Mouse (Mus musculus) spleen, adult 2 months (tissue): ENCODE data around the gene Tuba3a. TPM values are rescaled to one million over a fixed set of nuclear protein-coding genes. Genes with fewer than 3 reads are reported as not detected.

ENCODE experiments used
- DNase-seq, 2 experiments: peaks; one replicate each; pipeline versions ENCODE4 v3.0.0 to v3.0.0-alpha.2; 2012 to 2021; ENCODE audit warnings: low spot score in 2 of 2, low read depth in 1 of 2
- H3K27ac ChIP-seq: fragments of 200-500 bp; 2 replicates; pipeline ENCODE4 v1.5.1; 2012; ENCODE audit warnings: low read length, inconsistent platforms; ENCODE audit not compliant: insufficient read depth
- H3K27me3 ChIP-seq: fragments of 200-500 bp; 2 replicates; pipeline ENCODE4 v1.6.1; 2012; ENCODE audit warnings: mild to moderate bottlenecking, moderate library complexity, low read length, inconsistent platforms; ENCODE audit not compliant: control insufficient read depth, insufficient read depth
- H3K36me3 ChIP-seq: fragments of 200-500 bp; 2 replicates; pipeline ENCODE4 v1.6.1; 2012; ENCODE audit warnings: mild to moderate bottlenecking, low read length, inconsistent platforms; ENCODE audit not compliant: control insufficient read depth, insufficient read depth
- H3K4me1 ChIP-seq: fragments of 200-500 bp; 2 replicates; pipeline ENCODE4 v1.6.1; 2011; ENCODE audit warnings: inconsistent platforms; ENCODE audit not compliant: control insufficient read depth, insufficient read depth, insufficient read length
- H3K4me3 ChIP-seq: fragments of 200-500 bp; 2 replicates; pipeline ENCODE4 v1.5.1; 2011; ENCODE audit warnings: mild to moderate bottlenecking, inconsistent platforms; ENCODE audit not compliant: insufficient read depth, insufficient read length; ENCODE audit errors: extremely low read depth
- CTCF ChIP-seq: fragments of 200-500 bp; IDR thresholded peaks from 2 replicates; pipeline ENCODE4 v1.5.1; 2011; ENCODE audit warnings: mild to moderate bottlenecking, inconsistent platforms; ENCODE audit not compliant: insufficient read depth, insufficient read length, insufficient replicate concordance; ENCODE audit errors: extremely low read depth
- POLR2A ChIP-seq: fragments of 200-500 bp; IDR thresholded peaks from 2 replicates; pipeline ENCODE4 v1.6.1; 2011; ENCODE audit warnings: low read depth, low read length, inconsistent platforms
- WGBS: fragments of 180-500 bp; shearing (Covaris S2); methylation state at CpG from one replicate; pipeline ENCODE4 v1.1.7; 2018; 5-methylcytosine and 5-hydroxymethylcytosine counted together
- polyA plus RNA-seq: library from polyadenylated mRNA; depleted of rRNA; stranded (reverse); fragments of >200 nt; gene quantifications from 2 replicates; pipeline ENCODE4 v1.2.3, GENCODE M21; 2012; rRNA removed

The Tuba3a gene
- polyA plus RNA-seq, 1 experiment, result not detected

- TF ChIP-seq CTCF, result no peak
- no peak for TF ChIP-seq POLR2A
- no peaks in the 10 kb centered on the region for H3K27me3 ChIP-seq
- no peak for DNase-seq
- peak overlapping the region; percentile 98 for H3K27ac ChIP-seq
- peaks cover 9% of the 10 kb centered on the region; the same call in 1 of the 2 replicates for H3K4me1 ChIP-seq
- WGBS, result 22% methylated on average over 4 of the region's 4 CpGs
- peak overlapping the region; percentile 88 for H3K4me3 ChIP-seq
- H3K36me3 ChIP-seq, result peaks cover 16% of the 10 kb centered on the region
Observed at GRCm38 (mm10) chr6:125232045-125232437, 53.8 kb downstream of the Tuba3a start.

DNA sequence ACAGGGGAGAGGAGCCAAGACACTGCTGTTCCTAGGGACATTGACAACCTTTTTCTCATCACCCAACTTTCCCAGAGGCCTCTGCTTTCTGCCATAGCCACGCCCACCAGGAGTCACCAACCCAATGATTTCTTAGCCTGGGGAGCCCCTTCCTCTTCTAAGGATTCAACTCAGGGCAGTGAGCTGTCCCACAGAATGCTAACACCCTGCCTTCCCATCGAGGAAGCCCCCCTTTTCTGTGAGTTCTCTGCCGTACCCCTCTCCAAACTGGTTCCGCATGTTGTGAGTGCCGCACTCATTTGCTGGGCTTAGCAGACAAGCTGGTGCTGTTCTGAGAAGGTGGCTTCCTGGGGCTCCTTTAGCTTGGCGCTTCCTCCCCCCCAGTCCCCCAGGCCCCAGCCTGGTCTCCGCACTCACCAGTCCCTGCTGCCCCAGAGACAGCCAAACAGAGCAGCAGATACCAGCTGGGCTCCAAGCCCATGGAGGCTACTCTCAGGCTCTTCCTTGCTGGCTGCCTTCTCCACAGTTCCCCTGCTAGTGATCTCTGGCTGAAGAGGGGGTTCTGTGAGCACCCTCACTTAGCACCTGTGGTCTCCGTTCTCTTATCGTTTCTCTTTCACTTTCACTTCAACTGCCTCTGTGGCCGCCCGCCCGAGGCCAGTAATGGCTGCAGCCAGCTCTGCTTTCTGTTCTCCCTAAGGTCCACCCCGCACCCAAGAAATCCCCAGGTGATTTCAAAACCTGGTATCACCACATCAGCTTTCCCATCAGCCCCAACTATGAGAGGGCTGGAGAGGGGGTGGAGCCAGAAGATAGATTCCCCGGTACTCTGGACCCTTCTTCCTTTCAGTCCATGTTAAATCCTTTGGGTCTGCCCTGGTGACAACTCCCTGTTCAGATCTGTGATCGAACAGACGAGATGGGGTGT is 54.5 kb downstream of the Tuba3a start, which contains the start of gene Tapbpl:
Gene Tapbpl (minus strand): TSS at position 744 of the 928 bp plus-strand sequence.
- H3K4me3 ChIP-seq, result peak within 1 kb of the TSS; percentile 88
- H3K4me1 ChIP-seq, result peaks cover 9% of the 10 kb centered on the region; the same call in 1 of the 2 replicates
- peaks cover 22% of the 10 kb centered on the region for H3K36me3 ChIP-seq
- peak within 1 kb of the TSS; percentile 98 for H3K27ac ChIP-seq
- TF ChIP-seq POLR2A (no peak; the same call in none of the 2 replicates), CTCF (no peak)
- peak; percentile 51 to 66 for DNase-seq
- H3K27me3 ChIP-seq, result no peaks in the 10 kb centered on the region
- under 1% methylated on average over 16 of the region's 16 CpGs for WGBS

GRCm38 (mm10) chr6:125230571-125230970 is 55.3 kb downstream of the Tuba3a start:
- no peak for DNase-seq
- Histone ChIP-seq H3K27ac (peak overlapping the region; percentile 98), H3K27me3 (no peaks in the 10 kb centered on the region), H3K36me3 (peaks cover 24% of the 10 kb centered on the region), H3K4me1 (peaks cover 9% of the 10 kb centered on the region; the same call in 1 of the 2 replicates), H3K4me3 (peak overlapping the region; percentile 25; the same call in 1 of the 2 replicates)
- WGBS, result 61% methylated on average over 9 of the region's 9 CpGs
- no peak for TF ChIP-seq POLR2A
- TF ChIP-seq CTCF, result no peak

Other genes starting within 250 kb of the Tuba3a start
- gene Ing4, start 246.3 kb downstream of the Tuba3a start, polyA plus RNA-seq, result 31.8 and 36.2 TPM in 2 replicates
- gene Acrbp, start 236.4 kb downstream of the Tuba3a start, polyA plus RNA-seq, result 34.4 and 35.8 TPM in 2 replicates
- gene Lpar5, start 218.1 kb downstream of the Tuba3a start, polyA plus RNA-seq, result 62.1 and 64.3 TPM in 2 replicates
- gene Chd4, start 190.1 kb downstream of the Tuba3a start, polyA plus RNA-seq, result 87.4 and 196 TPM in 2 replicates
- gene Nop2, start 154.1 kb downstream of the Tuba3a start, polyA plus RNA-seq, result 14.0 and 16.2 TPM in 2 replicates
- gene Iffo1, start 140.8 kb downstream of the Tuba3a start, polyA plus RNA-seq, result 58.0 and 66.8 TPM in 2 replicates
- gene Gapdh, start 119.6 kb downstream of the Tuba3a start, polyA plus RNA-seq, result 1,160 and 1,333 TPM in 2 replicates
- gene Ncapd2, start 94.3 kb downstream of the Tuba3a start, polyA plus RNA-seq, result 84.6 and 110 TPM in 2 replicates
- gene Mrpl51, start 94.2 kb downstream of the Tuba3a start, polyA plus RNA-seq, result 21.2 and 29.4 TPM in 2 replicates
- 41.7 and 46.8 TPM in 2 replicates for gene Vamp1, start 70.5 kb downstream of the Tuba3a start, polyA plus RNA-seq
- gene Tapbpl, start 54.2 kb downstream of the Tuba3a start, polyA plus RNA-seq, result 24.4 and 38.0 TPM in 2 replicates
- gene Cd27, start 49.0 kb downstream of the Tuba3a start, polyA plus RNA-seq, result 87.3 and 98.7 TPM in 2 replicates
- gene Ltbr, start 27.8 kb upstream of the Tuba3a start, polyA plus RNA-seq, result 22.8 and 24.5 TPM in 2 replicates
- gene Scnn1a, start 34.6 kb upstream of the Tuba3a start, polyA plus RNA-seq, result 1.5 and 2.1 TPM in 2 replicates
- gene Tnfrsf1a, start 63.3 kb upstream of the Tuba3a start, polyA plus RNA-seq, result 51.3 and 63.7 TPM in 2 replicates
- not detected in 2 replicates for gene Plekhg6, start 94.8 kb upstream of the Tuba3a start, polyA plus RNA-seq
- 68.0 and 68.5 TPM in 2 replicates for gene Cd9, start 208.7 kb upstream of the Tuba3a start, polyA plus RNA-seq